In genomic region chr17:63351682-63352081, GRCm38 (mm10) we compare ENCODE assay signal across 25 mouse cellular contexts.
"Had no signal": no experiment of that assay in that cellular context is flagged by ENCODE, and none has a peak within 500 bp of the region (broad histone marks: within the 10 kb centered on the region; RNA-seq: fewer than 3 reads in every experiment).

No protein-coding gene starts in this region.

- ATAC-seq: inflammation-experienced regulatory T-cells, adult 6 months; intestine, embryonic 15.5 days; intestine, postnatal 0 days; liver, embryonic 12.5 days had no signal

- H3K4me2 ChIP-seq: heart, embryonic 12.5 days; hindbrain, embryonic 12.5 days; hindbrain, embryonic 14.5 days; intestine, embryonic 15.5 days; kidney, embryonic 15.5 days; limb, embryonic 13.5 days; limb, embryonic 15.5 days; liver, embryonic 12.5 days had no signal

- H3K36me3 ChIP-seq: intestine, embryonic 15.5 days had no signal

- H3K9me3 ChIP-seq: hindbrain, embryonic 12.5 days; intestine, embryonic 15.5 days; kidney, embryonic 15.5 days; limb, embryonic 13.5 days; limb, embryonic 15.5 days; liver, embryonic 12.5 days had no signal

- DNase-seq: gastrocnemius, adult 2 months; gastrocnemius, postnatal 10 days; gastrocnemius, postnatal 25 days; heart, adult 2 months; heart, postnatal 10 days; heart, postnatal 4 days; kidney, adult 18-20 months; kidney, adult 8-10 months; kidney, postnatal 14 days; kidney, postnatal 36 days; layer of hippocampus, adult 9-11 months; layer of hippocampus, postnatal 36 days; left cerebral cortex, postnatal 4 days had no signal

- H3K27ac ChIP-seq: gastrocnemius, adult 2 months; heart, adult 2 months; hindbrain, embryonic 10.5 days; hindbrain, embryonic 12.5 days; hindbrain, embryonic 14.5 days; intestine, embryonic 15.5 days; kidney, embryonic 15.5 days; kidney, postnatal 0 days; limb, embryonic 13.5 days; limb, embryonic 15.5 days; liver, embryonic 12.5 days had no signal

- H3K9ac ChIP-seq: heart, embryonic 12.5 days; hindbrain, embryonic 12.5 days; hindbrain, embryonic 14.5 days; intestine, embryonic 15.5 days; kidney, embryonic 15.5 days; limb, embryonic 13.5 days; limb, embryonic 15.5 days; liver, embryonic 12.5 days had no signal

- H3K4me1 ChIP-seq: hindbrain, embryonic 10.5 days; hindbrain, embryonic 12.5 days; kidney, embryonic 15.5 days; limb, embryonic 13.5 days; limb, embryonic 15.5 days; liver, embryonic 12.5 days had no signal

- H3K4me3 ChIP-seq: gastrocnemius, adult 2 months; heart, adult 2 months; heart, embryonic 12.5 days; hindbrain, embryonic 10.5 days; hindbrain, embryonic 12.5 days; intestine, embryonic 15.5 days; kidney, embryonic 15.5 days; limb, embryonic 13.5 days; limb, embryonic 15.5 days; liver, embryonic 12.5 days had no signal

- H3K27me3 ChIP-seq: heart, embryonic 12.5 days; hindbrain, embryonic 12.5 days; intestine, embryonic 15.5 days; kidney, embryonic 15.5 days; limb, embryonic 13.5 days; limb, embryonic 15.5 days; liver, embryonic 12.5 days had no signal
